Mouse (Mus musculus): ENCODE measurements around the gene Slc22a12.

DNA sequence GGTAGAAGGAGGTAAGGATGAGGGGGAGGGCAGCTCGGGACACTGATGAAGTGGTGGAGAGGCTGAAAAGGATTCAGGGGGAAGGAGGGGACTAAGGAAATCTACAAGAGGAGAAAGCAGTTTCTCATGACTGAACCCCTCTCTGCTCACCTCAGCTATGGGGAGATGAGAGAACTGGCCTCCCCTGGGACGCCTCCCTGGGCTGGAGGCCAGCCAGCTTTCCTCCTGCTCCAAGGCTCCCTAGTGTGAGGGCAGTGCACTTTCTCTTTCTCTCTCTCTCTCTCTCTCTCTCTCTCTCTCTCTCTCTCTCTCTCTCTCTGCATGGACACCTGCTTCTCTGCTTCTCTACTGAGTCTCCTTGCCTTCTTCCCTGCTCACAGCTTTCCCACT, 42.2 kb downstream of the Slc22a12 start:
- TF ChIP-seq CTCF (IDR thresholded peaks at IDR 0.05), result no peak
- no peak for TF ChIP-seq EP300 (IDR thresholded peaks at IDR 0.05)

Data from lung, postnatal 0 days (tissue).